Mouse (Mus musculus): ENCODE results near the gene Trim67.

Gene Trim67

DNA sequence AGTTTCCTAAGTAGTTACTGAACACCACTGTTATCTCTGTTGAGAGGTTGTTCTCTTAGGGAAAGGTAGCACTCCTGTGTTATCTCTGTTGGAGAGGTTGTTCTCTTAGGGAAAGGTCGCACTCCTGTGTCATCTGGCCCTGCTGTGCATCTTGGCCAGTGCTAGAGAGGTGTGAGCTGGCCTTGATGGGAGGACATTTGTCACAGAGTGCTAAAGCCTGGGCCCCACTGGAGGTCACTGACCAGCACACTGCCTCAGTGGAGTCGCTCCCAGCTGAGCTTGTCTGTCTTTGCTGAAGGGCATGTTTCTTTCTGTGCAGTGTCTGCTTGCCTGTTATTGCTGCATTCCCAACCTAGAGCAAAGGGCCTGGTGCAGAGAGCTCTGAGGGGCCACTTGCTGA, 74.2 kb downstream of the Trim67 start:
- ATAC-seq (ENCODE audit: insufficient number of reproducible peaks, low FRiP score, low TSS enrichment), result no peak

DNA sequence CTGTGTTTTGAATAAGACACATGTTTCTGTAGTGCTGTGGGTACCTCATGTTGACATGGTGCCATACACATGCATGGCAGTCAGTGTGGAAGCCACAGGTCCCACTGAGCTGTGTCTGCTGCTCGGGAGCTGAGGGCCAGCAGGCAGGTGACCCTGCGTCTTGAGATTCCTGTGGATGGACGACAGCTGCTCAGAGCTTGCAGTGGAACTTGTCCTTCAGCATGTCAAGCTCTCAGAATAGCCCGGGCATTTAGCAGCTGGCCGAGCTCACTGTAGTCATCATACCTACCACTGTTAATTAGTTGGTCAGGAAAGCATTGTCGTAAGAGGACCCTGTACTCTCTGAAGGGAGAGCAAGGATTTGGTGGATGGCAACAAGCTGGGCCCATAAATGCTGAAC, 76.8 kb downstream of the Trim67 start:
- no peak for ATAC-seq (ENCODE audit: insufficient number of reproducible peaks, low FRiP score, low TSS enrichment)

DNA sequence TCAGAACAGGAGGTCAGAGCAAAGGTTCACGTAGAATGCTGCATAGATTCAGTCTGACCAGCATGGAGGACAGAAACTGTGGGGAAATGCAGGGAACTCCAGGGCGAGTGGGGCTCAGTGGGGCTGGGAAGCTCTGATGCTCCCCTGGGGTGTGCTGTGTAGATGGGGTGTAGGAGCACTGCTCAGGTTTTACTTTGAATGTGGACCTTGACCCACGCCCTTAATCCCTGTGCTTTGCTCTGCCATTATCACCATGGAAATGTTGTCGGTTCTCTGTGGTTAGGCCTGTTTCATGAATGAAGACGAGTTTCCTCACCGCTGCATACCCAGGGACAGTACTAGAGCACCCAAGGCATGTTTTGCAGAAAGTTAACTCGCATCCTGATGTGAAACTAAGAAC, 78.6 kb downstream of the Trim67 start:
- ATAC-seq (ENCODE audit: insufficient number of reproducible peaks, low FRiP score, low TSS enrichment), result no peak

DNA sequence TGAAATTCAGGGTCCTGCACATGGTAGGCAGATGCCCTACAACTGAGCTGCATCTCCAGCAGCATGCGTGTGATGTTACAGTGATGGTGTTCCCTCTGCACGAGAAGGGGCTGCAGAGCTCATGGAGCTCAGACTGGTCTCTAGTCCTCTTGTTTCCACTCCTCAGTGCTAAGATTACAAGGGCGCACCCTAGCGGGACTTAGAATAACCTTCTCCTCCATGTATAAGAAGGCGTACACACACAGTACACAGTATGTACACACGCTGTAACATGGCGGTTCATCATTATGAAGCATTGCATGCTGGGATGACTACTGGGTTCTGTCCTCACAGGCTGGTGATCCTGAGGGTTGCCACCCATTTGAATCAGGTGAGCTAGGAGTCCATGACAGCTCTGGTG, 79.2 kb downstream of the Trim67 start:
- no peak for ATAC-seq (ENCODE audit: insufficient number of reproducible peaks, low FRiP score, low TSS enrichment)

DNA sequence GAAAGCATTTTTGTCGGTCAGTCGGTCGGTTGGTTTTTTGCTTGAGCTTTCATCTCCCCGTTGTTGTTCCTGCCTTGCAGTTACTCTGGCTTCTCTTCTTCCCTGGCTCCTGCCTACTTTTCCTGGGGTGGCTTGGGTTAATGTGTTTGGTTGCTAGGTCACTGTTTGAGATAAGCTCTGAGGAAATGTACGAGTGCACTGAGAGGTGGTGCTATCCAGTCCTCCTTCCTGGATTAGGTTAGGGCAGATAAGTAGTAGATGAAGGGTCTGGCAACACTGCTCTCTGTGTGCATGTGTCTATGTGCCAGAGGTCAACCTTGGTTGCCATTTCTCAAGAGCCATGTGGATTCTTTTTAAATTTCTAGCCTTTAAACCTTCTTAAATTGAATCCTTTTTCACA, 79.8 kb downstream of the Trim67 start:
- no peak for ATAC-seq (ENCODE audit: insufficient number of reproducible peaks, low FRiP score, low TSS enrichment)

DNA sequence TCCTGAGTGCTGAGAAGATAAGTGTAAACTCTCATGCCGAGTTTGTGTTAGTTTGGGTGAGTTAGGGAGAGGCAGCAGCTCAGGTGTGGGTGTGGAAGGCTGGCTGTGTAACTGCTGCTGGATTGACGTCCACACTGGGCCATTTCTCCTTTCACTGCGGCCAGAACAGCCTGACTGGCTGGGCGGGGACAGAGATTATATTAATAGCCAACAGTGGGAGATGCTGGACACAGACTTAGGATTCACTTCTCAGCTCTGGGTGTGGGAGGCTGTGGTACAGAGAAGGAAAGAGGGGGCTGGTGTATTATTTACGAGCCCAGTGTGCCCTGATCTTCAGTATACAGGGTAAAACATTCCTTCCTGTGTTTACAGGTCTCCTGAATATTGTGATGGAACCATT, 85.2 kb downstream of the Trim67 start:
- ATAC-seq (ENCODE audit: insufficient number of reproducible peaks, low FRiP score, low TSS enrichment), result no peak

DNA sequence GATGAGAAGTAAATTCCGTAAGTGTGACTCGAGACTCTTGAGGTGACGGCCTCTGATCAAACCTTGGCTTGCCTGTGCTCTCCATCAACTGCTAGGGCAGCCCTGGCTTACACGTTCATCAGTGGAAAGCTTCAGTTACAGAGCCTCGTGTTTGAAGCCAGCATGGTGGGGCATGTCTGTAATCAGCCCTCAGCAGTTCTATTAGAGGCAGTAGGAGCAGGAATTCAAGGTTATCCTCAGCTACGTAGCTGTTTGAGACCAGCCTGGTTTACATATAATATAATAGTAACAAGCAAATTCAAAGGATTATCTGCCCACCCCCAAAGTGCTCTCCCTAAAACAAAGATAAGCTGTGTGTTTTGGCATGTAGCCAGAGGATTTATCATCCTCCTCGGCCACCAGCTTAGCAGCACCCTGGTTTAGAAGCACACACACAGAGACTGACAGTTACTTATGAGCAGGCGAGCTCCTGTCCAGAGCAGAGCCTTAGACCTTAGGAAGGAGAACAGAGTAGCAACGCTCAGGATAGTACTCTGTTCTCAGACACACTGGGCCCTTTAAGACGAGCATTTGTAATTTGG, 86.1 kb downstream of the Trim67 start:
- no peak for ATAC-seq (ENCODE audit: insufficient number of reproducible peaks, low FRiP score, low TSS enrichment)

All from cerebellum, adult (tissue).